Mouse (Mus musculus) hindbrain, embryonic 16.5 days (tissue): ENCODE measurements around the gene Col4a2. TPM values are rescaled to one million over a fixed set of nuclear protein-coding genes. Genes with fewer than 3 reads are reported as not detected.

Experiments used
- ATAC-seq: fragments of 200-750 bp; cut with Nextera tagmentation; 2 replicates; pipeline ENCODE4 v1.8.0; 2017; ENCODE audit warnings: moderate TSS enrichment, moderate library complexity
- H3K27ac ChIP-seq: fragments of 300-500 bp; sonication (generic); 2 replicates; pipeline ENCODE4 v1.5.1; 2014; ENCODE audit warnings: low read depth, mild to moderate bottlenecking, control low read depth, low read length, moderate library complexity
- H3K27me3 ChIP-seq: fragments of 300-500 bp; sonication (generic); replicated peaks from 2 replicates; pipeline ENCODE4 v1.6.1; 2014; ENCODE audit warnings: low read length; ENCODE audit not compliant: control insufficient read depth, insufficient read depth
- H3K36me3 ChIP-seq: fragments of 300-500 bp; sonication (generic); 2 replicates; pipeline ENCODE4 v1.6.1; 2014; ENCODE audit warnings: mild to moderate bottlenecking, low read length, moderate library complexity, mixed read lengths; ENCODE audit not compliant: control insufficient read depth, insufficient read depth
- H3K4me1 ChIP-seq: fragments of 300-500 bp; sonication (generic); 2 replicates; pipeline ENCODE4 v1.6.1; 2014; ENCODE audit warnings: low read depth, low read length; ENCODE audit not compliant: control insufficient read depth, insufficient read depth
- H3K4me2 ChIP-seq: fragments of 300-500 bp; sonication (generic); 2 replicates; pipeline ENCODE4 v1.6.1; 2014; ENCODE audit warnings: mild to moderate bottlenecking, low read length, control low read depth, moderate library complexity
- H3K4me3 ChIP-seq: fragments of 300-500 bp; sonication (generic); 2 replicates; pipeline ENCODE4 v1.5.1; 2014; ENCODE audit warnings: mild to moderate bottlenecking, low read length, control low read depth, moderate library complexity
- H3K9ac ChIP-seq: fragments of 300-500 bp; sonication (generic); 2 replicates; pipeline ENCODE4 v1.6.1; 2014; ENCODE audit warnings: low read depth, mild to moderate bottlenecking, control low read depth, low read length, moderate library complexity
- H3K9me3 ChIP-seq: fragments of 300-500 bp; sonication (generic); 2 replicates; pipeline ENCODE4 v1.6.1; 2014; ENCODE audit warnings: mild to moderate bottlenecking, low read length, moderate library complexity; ENCODE audit not compliant: control insufficient read depth
- WGBS: fragments of 180-500 bp; shearing (Covaris S2); extraction: QIAGEN DNeasy Blood & Tissue Kit; methylation state at CpG from one replicate; pipeline ENCODE4 v1.1.7; 2014; 5-methylcytosine and 5-hydroxymethylcytosine counted together
- polyA plus RNA-seq: library from polyadenylated mRNA; unstranded; fragments of >200 nt; fragmentation: Nextera tagmentation; extraction: Ambion mirVana; gene quantifications from 2 replicates; pipeline ENCODE4 v1.2.1, GENCODE M21; 2015

Gene Col4a2
- polyA plus RNA-seq, 1 experiment from 2014 or later, result 28.9 TPM

- Histone ChIP-seq H3K27me3 (no peaks in the 10 kb centered on the region), H3K36me3 (no peaks in the 10 kb centered on the region), H3K9ac (no peak overlapping the region), H3K27ac (no peak overlapping the region), H3K9me3 (no peaks in the 10 kb centered on the region), H3K4me2 (no peak overlapping the region), H3K4me3 (no peak overlapping the region), H3K4me1 (no peaks in the 10 kb centered on the region)
- 88% methylated on average over 6 of the region's 6 CpGs for WGBS
- no peak for ATAC-seq
These were observed 8.5 kb upstream of the Col4a2 start for GRCm38 (mm10) chr8:11304027-11304601.

DNA sequence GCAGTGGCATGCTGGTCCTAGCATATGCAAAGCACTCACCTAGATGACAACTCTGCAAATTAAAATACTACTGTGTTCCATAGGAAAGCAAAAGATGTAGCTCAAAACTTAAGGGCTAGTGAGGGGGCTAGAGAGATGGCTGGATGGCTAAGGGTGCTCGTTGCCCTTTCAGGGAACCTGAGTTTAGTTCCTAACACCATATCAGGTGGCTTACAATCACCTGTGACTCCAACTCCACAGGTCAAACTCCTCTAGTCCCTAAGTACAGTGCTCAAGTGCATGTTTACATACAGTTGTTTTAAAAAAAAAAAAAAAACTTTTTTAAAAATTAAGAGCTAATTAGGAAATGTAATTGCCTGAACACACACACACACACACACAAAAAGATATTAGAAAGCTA, 7.1 kb upstream of the Col4a2 start:
- no peak overlapping the region for H3K4me3 ChIP-seq
- no peaks in the 10 kb centered on the region for H3K4me1 ChIP-seq
- H3K27me3 ChIP-seq, result peaks cover 5% of the 10 kb centered on the region
- no peak overlapping the region for H3K27ac ChIP-seq
- no peaks in the 10 kb centered on the region for H3K36me3 ChIP-seq
- ATAC-seq, result no peak
- no peak overlapping the region for H3K9ac ChIP-seq
- no peaks in the 10 kb centered on the region for H3K9me3 ChIP-seq
- H3K4me2 ChIP-seq, result no peak overlapping the region
- WGBS, result 100% methylated on average over 1 of the region's 1 CpGs

- Histone ChIP-seq H3K4me1 (peaks cover 6% of the 10 kb centered on the region), H3K36me3 (no peaks in the 10 kb centered on the region), H3K4me2 (no peak overlapping the region), H3K27me3 (peaks cover 5% of the 10 kb centered on the region), H3K27ac (no peak overlapping the region), H3K9ac (no peak overlapping the region), H3K9me3 (no peaks in the 10 kb centered on the region), H3K4me3 (no peak overlapping the region)
- ATAC-seq, result no peak
- WGBS, result 61% methylated on average over 7 of the region's 7 CpGs
These were observed 5.2 kb upstream of the Col4a2 start for GRCm38 (mm10) chr8:11307451-11307850.

GRCm38 (mm10) chr8:11308570-11308998, 4.0 kb upstream of the Col4a2 start:
- Histone ChIP-seq H3K4me3 (no peak overlapping the region), H3K27me3 (peaks cover 6% of the 10 kb centered on the region)

DNA sequence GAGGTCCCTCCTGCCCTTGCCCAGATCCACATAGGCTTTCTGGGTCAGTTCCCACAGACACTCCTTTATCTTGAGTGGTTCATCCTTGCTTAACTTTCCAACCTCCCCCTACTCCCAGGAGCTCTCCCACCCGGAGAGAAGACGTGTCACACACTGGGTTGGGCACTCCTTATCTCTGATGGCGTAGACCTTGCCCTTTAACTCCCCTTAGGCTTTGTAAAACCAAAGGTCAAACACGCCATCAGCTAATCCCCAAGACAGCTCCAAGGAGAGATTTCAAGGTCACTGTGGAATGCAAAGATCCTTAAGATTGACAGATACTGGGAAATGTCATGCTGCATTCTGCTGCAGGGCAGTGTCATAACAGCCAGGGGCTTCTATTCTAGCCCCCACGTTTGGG, 3.4 kb upstream of the Col4a2 start:
- Histone ChIP-seq H3K27me3 (peaks cover 9% of the 10 kb centered on the region), H3K4me1 (peaks cover 17% of the 10 kb centered on the region), H3K4me3 (no peak overlapping the region), H3K9me3 (no peaks in the 10 kb centered on the region), H3K9ac (no peak overlapping the region), H3K36me3 (no peaks in the 10 kb centered on the region), H3K4me2 (no peak overlapping the region; the same call in 1 of the 2 replicates), H3K27ac (no peak overlapping the region)
- ATAC-seq, result no peak
- 46% methylated on average over 5 of the region's 5 CpGs for WGBS

More at GRCm38 (mm10) chr8:11308570-11308998, 4.0 kb upstream of the Col4a2 start:
- H3K36me3 ChIP-seq, result no peaks in the 10 kb centered on the region
- ATAC-seq, result no peak
- no peaks in the 10 kb centered on the region for H3K9me3 ChIP-seq
- peaks cover 16% of the 10 kb centered on the region for H3K4me1 ChIP-seq
- no peak overlapping the region for H3K4me2 ChIP-seq
- 16% methylated on average over 7 of the region's 7 CpGs for WGBS
- no peak overlapping the region for H3K9ac ChIP-seq
- H3K27ac ChIP-seq, result no peak overlapping the region

DNA sequence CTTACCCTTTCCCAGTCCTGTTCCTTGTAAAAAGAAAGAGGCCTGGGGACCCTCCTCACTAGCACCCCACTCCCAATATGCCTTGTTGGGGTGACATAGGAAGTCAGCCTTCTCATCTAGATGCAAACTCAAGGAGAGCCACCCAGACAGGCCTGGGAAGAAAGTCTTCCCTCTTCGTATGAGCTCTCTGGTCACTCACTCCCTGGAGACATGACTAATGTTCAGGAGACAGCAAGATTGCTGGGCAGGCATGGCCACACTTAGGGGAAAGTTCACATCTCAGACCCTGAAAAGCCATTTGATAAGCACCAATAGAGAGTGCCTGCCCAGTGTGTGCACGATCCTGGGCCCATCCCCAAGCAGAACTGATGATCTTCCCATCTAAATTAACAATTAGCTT, 2.6 kb upstream of the Col4a2 start:
- no peak overlapping the region for H3K9ac ChIP-seq
- peaks cover 17% of the 10 kb centered on the region for H3K4me1 ChIP-seq
- no peak overlapping the region for H3K27ac ChIP-seq
- peaks cover 17% of the 10 kb centered on the region for H3K27me3 ChIP-seq
- WGBS, result 62% methylated on average over 2 of the region's 2 CpGs
- no peaks in the 10 kb centered on the region for H3K9me3 ChIP-seq
- H3K36me3 ChIP-seq, result no peaks in the 10 kb centered on the region
- H3K4me2 ChIP-seq, result peak overlapping the region; percentile 30
- H3K4me3 ChIP-seq, result no peak overlapping the region; the same call in 1 of the 2 replicates
- no peak for ATAC-seq

DNA sequence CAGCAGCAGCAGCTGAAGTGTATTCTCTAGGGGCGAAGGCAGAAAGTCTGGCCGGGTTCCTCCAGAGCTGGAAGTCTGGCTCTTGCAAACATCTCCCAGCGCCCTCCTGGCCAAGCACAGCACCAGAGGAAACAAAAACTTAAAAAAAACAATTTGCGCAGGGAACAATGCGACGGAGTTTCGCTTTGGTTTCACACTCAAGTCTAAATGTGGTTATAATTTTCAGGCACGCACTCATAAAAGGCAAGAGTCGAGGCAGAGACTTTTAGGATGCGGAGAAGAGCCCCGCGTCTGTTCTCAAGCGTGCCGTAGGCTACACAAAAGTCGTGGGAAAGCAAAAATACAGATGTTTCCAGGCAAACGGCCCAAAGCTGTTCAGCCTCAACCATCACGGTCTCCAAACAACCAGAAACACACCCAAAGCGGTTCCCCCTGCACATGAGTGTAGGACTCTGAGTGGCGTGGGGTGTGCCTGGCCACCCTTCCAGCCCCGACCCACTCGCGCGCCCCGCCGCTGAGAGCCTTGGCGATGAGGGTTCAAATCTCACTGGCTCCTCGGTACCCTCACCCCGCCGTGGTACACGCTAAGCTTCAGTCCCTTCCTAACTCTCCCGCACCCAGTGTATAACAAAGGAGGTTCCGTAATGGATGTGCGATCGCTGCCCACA, 790 bp upstream of the Col4a2 start:
- H3K9me3 ChIP-seq, result no peaks in the 10 kb centered on the region
- peak; percentile 46 for ATAC-seq
- H3K4me1 ChIP-seq, result peaks cover 17% of the 10 kb centered on the region
- peak overlapping the region; percentile 76 for H3K9ac ChIP-seq
- WGBS, result 2% methylated on average over 34 of the region's 34 CpGs
- peak overlapping the region; percentile 65; the same call in 1 of the 2 replicates for H3K27ac ChIP-seq
- peak overlapping the region; percentile 87 for H3K4me2 ChIP-seq
- peak overlapping the region; percentile 70 for H3K4me3 ChIP-seq
- no peaks in the 10 kb centered on the region for H3K36me3 ChIP-seq
- peaks cover 20% of the 10 kb centered on the region for H3K27me3 ChIP-seq

GRCm38 (mm10) chr8:11313176-11314111, 839 bp downstream of the Col4a2 start:
- Histone ChIP-seq H3K27ac (peak overlapping the region; percentile 21; the same call in 1 of the 2 replicates), H3K9ac (peak overlapping the region; percentile 76), H3K4me3 (peak overlapping the region; percentile 70), H3K9me3 (no peaks in the 10 kb centered on the region), H3K4me2 (peak overlapping the region; percentile 87), H3K36me3 (no peaks in the 10 kb centered on the region), H3K27me3 (peaks cover 21% of the 10 kb centered on the region), H3K4me1 (peaks cover 17% of the 10 kb centered on the region)
- peak; percentile 41 for ATAC-seq
- 2% methylated on average over 45 of the region's 45 CpGs for WGBS

DNA sequence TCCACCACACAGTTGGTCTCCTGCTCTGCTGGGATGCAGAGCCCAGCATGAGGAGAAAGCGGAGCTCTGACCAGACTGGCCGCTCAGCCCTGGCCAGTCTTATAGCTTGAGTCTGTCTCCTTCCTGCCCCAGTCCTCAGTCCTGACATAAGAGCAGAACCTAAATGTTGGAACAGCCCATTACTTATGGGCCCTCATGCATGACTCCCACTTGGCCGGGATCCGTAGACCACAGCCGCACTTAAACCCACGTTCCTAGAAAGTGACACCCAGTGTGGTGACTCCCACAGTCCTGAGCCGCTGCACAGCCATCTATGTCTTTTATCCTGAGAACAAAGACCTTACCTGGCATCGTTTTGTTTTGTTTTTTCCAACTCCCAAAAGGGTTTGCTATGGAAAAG, 2.0 kb downstream of the Col4a2 start:
- no peak overlapping the region for H3K4me3 ChIP-seq
- no peaks in the 10 kb centered on the region for H3K36me3 ChIP-seq
- WGBS, result 76% methylated on average over 8 of the region's 8 CpGs
- no peak overlapping the region for H3K27ac ChIP-seq
- no peaks in the 10 kb centered on the region for H3K9me3 ChIP-seq
- ATAC-seq, result no peak
- peaks cover 21% of the 10 kb centered on the region for H3K27me3 ChIP-seq
- peak overlapping the region; percentile 18 for H3K4me2 ChIP-seq
- peaks cover 17% of the 10 kb centered on the region for H3K4me1 ChIP-seq
- no peak overlapping the region for H3K9ac ChIP-seq
